Mouse (Mus musculus) heart, adult 2 months (tissue): Measurements from ENCODE around the gene Pemt.

Experiments used
- CTCF ChIP-seq: fragments of 200-600 bp; IDR thresholded peaks from 2 replicates; pipeline ENCODE4 v1.8.1; 2022; ENCODE audit warnings: antibody characterized with exemption, mild to moderate bottlenecking, moderate library complexity
- EP300 ChIP-seq: fragments of 200-500 bp; IDR thresholded peaks from 2 replicates; pipeline ENCODE4 v1.6.1; 2011; ENCODE audit warnings: low read depth, low read length, control low read depth; ENCODE audit not compliant: insufficient read depth
- POLR2A ChIP-seq: fragments of 200-500 bp; IDR thresholded peaks from 2 replicates; pipeline ENCODE4 v1.6.1; 2011; ENCODE audit warnings: mild to moderate bottlenecking, low read depth, low read length, control low read depth; ENCODE audit not compliant: insufficient read depth

DNA sequence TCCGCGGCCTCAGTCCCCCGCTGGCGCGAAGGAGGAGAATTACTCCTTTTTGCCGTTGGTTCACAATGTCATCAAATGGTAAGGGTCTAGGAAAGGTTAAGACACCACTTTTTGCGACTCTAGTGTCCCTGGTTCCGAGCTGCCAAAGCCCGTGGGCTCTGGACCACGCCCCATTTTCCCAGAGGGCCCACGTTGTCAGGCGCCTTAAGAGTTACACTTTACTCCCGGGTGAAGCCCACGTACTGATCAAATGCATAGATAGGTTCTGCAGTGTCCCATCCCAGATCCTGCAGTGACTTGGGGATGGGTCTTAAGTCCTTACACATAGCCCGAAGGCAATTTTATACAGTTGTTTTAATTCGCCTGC lies 97.9 kb downstream of the Pemt start:
- TF ChIP-seq POLR2A (no peak), CTCF (no peak), EP300 (0 out of 2 replicates have a peak, but pooled peaks have one; percentile 1)
